Mouse (Mus musculus) right cerebral cortex, postnatal 36 days (tissue): ENCODE measurements around the gene Coasy.

Experiments used
- DNase-seq, 2 experiments: peaks; one replicate each; pipeline ENCODE4 v3.0.0; 2022; ENCODE audit warnings: low spot score in 2 of 2, mixed read lengths in 1 of 2

The Coasy gene

GRCm38 (mm10) chr11:101082208-101083082, at the start of gene Coasy:
Gene Coasy (plus strand): TSS chr11:101082565.
- DNase-seq = peak; percentile 87 to 91

GRCm38 (mm10) chr11:101033856-101034500, 48.4 kb upstream of the Coasy start:
- no peak for DNase-seq

GRCm38 (mm10) chr11:101034614-101035327, 47.6 kb upstream of the Coasy start:
- no peak for DNase-seq

- no peak for DNase-seq
These were observed 47.1 kb upstream of the Coasy start for GRCm38 (mm10) chr11:101035328-101035695.

- DNase-seq = no peak
These were observed 44.6 kb upstream of the Coasy start for GRCm38 (mm10) chr11:101037795-101038194.

GRCm38 (mm10) chr11:101045826-101046225, 36.5 kb upstream of the Coasy start:
- DNase-seq = no peak

GRCm38 (mm10) chr11:101046440-101046839, 35.9 kb upstream of the Coasy start:
- no peak for DNase-seq

- DNase-seq = no peak
These were observed 34.9 kb upstream of the Coasy start for GRCm38 (mm10) chr11:101047502-101047901.

GRCm38 (mm10) chr11:101050359-101050758, 32.0 kb upstream of the Coasy start:
- DNase-seq = no peak

GRCm38 (mm10) chr11:101051051-101051493, 31.3 kb upstream of the Coasy start:
- peak in 1 of 2 experiments; percentile 53 for DNase-seq

GRCm38 (mm10) chr11:101051617-101052016, 30.7 kb upstream of the Coasy start:
- no peak for DNase-seq

- DNase-seq = peak in 1 of 2 experiments; percentile 48
These were observed 29.5 kb upstream of the Coasy start for GRCm38 (mm10) chr11:101052751-101053473.

- DNase-seq = no peak
These were observed 28.4 kb upstream of the Coasy start for GRCm38 (mm10) chr11:101053974-101054373.

- no peak for DNase-seq
These were observed 26.9 kb upstream of the Coasy start for GRCm38 (mm10) chr11:101055418-101055817.

- DNase-seq = no peak
These were observed 25.5 kb upstream of the Coasy start for GRCm38 (mm10) chr11:101056885-101057284.

- peak; percentile 59 to 71 for DNase-seq
These were observed 24.5 kb upstream of the Coasy start for GRCm38 (mm10) chr11:101057860-101058259.

GRCm38 (mm10) chr11:101058726-101059125, 23.6 kb upstream of the Coasy start:
- no peak for DNase-seq

- no peak for DNase-seq
These were observed 22.9 kb upstream of the Coasy start for GRCm38 (mm10) chr11:101059473-101059872.

GRCm38 (mm10) chr11:101060126-101060525, 22.2 kb upstream of the Coasy start:
- peak; percentile 54 to 58 for DNase-seq

GRCm38 (mm10) chr11:101061049-101061448, 21.3 kb upstream of the Coasy start:
- DNase-seq = no peak

- DNase-seq = peak in 1 of 2 experiments; percentile 54
These were observed 20.0 kb upstream of the Coasy start for GRCm38 (mm10) chr11:101062165-101062884.
